Mouse (Mus musculus) bone marrow macrophage, adult 2 months (primary cell): ENCODE data around the gene Kalrn. TPM values are rescaled to one million over a fixed set of nuclear protein-coding genes. Genes with fewer than 3 reads are reported as not detected.

Source experiments
- H3K27ac ChIP-seq: 2 replicates; pipeline ENCODE4 v1.5.1; 2012; ENCODE audit warnings: low read depth, low read length; ENCODE audit not compliant: insufficient read depth
- H3K4me1 ChIP-seq: 2 replicates; pipeline ENCODE4 v1.6.1; 2012; ENCODE audit warnings: low read length; ENCODE audit not compliant: control insufficient read depth, insufficient read depth
- H3K4me3 ChIP-seq: 2 replicates; pipeline ENCODE4 v1.5.1; 2012; ENCODE audit warnings: mild to moderate bottlenecking, low read length, moderate library complexity; ENCODE audit not compliant: insufficient read depth
- CTCF ChIP-seq: IDR thresholded peaks from 2 replicates; pipeline ENCODE4 v1.5.1; 2012; ENCODE audit warnings: low read depth, mild to moderate bottlenecking, low read length, moderate library complexity
- POLR2A ChIP-seq: IDR thresholded peaks from 2 replicates; pipeline ENCODE4 v1.6.1; 2012; ENCODE audit warnings: mild to moderate bottlenecking, low read depth, low read length, borderline replicate concordance
- polyA plus RNA-seq: library from polyadenylated mRNA; stranded (reverse); fragments of >200 nt; gene quantifications from 2 replicates; pipeline ENCODE4 v1.2.4, GENCODE M21; 2012; ENCODE audit not compliant: missing spikeins, insufficient read depth, insufficient read length

Kalrn gene
- polyA plus RNA-seq, 1 experiment = not detected

- H3K4me1 ChIP-seq = no peaks in the 10 kb centered on the region
- TF ChIP-seq CTCF (no peak), POLR2A (no peak)
Measured at GRCm38 (mm10) chr16:34344895-34345876, 228.1 kb downstream of the Kalrn start.

DNA sequence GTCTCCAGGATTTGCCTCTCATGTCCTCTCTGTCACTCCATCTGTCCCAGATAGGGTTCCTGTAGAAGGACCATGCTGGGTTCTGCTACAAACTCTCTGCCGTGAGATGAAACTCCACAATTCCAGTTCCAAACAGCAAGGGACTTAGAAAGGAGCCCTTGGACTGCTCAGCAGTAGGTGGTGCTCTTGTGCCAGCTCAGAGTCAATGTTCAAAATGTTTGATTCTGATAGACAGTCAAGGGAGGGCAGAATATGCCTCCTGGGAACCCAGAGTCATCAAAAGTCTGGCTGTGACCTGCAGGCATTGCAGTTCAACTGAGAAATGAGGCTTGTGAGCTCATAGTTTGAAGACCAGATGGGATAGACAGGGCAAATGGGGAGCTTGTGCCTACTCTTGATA is 229.4 kb downstream of the Kalrn start:
- no peak for TF ChIP-seq POLR2A
- TF ChIP-seq CTCF = no peak
- no peak overlapping the region for H3K27ac ChIP-seq
- no peaks in the 10 kb centered on the region for H3K4me1 ChIP-seq
- no peak overlapping the region for H3K4me3 ChIP-seq

More at GRCm38 (mm10) chr16:34344895-34345876, 228.1 kb downstream of the Kalrn start:
- H3K4me3 ChIP-seq = no peak overlapping the region
- H3K27ac ChIP-seq = no peak overlapping the region

GRCm38 (mm10) chr16:34343161-34343560 is 230.2 kb downstream of the Kalrn start:
- Histone ChIP-seq H3K4me1 (no peaks in the 10 kb centered on the region), H3K27ac (no peak overlapping the region), H3K4me3 (no peak overlapping the region)
- TF ChIP-seq POLR2A (no peak), CTCF (no peak)

GRCm38 (mm10) chr16:34342369-34343160 is 230.8 kb downstream of the Kalrn start:
- no peak overlapping the region for H3K27ac ChIP-seq
- TF ChIP-seq CTCF (no peak), POLR2A (no peak)
- H3K4me3 ChIP-seq = no peak overlapping the region
- H3K4me1 ChIP-seq = no peaks in the 10 kb centered on the region

GRCm38 (mm10) chr16:34334919-34335318 is 238.4 kb downstream of the Kalrn start:
- no peak overlapping the region for H3K27ac ChIP-seq
- no peak for TF ChIP-seq POLR2A
- TF ChIP-seq CTCF = no peak
- H3K4me3 ChIP-seq = no peak overlapping the region
- no peaks in the 10 kb centered on the region for H3K4me1 ChIP-seq

GRCm38 (mm10) chr16:34331630-34332029 is 241.7 kb downstream of the Kalrn start:
- no peaks in the 10 kb centered on the region for H3K4me1 ChIP-seq
- H3K27ac ChIP-seq = no peak overlapping the region
- no peak overlapping the region for H3K4me3 ChIP-seq
- TF ChIP-seq CTCF (no peak), POLR2A (no peak)

DNA sequence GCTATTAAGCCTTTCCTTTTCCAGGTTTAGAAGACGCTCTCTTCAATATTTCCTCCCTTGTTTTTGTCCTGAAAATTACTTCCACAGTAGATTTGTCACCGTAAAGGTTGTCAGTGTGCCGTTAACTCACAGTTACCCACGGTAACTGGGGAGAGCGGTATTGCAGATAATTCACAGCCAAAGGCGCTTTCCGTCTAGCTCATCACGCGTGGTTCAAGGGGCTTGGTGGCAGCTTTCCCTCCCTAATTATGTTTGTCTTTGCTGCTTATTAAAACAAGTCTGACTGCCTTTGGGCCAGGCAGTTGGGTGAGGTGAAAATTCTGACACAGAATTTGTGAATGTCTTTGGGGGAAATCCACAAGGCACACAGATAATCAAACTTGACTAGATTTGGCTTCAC is 243.5 kb downstream of the Kalrn start:
- H3K4me1 ChIP-seq = no peaks in the 10 kb centered on the region
- H3K4me3 ChIP-seq = no peak overlapping the region
- no peak overlapping the region for H3K27ac ChIP-seq
- no peak for TF ChIP-seq CTCF
- TF ChIP-seq POLR2A = no peak

DNA sequence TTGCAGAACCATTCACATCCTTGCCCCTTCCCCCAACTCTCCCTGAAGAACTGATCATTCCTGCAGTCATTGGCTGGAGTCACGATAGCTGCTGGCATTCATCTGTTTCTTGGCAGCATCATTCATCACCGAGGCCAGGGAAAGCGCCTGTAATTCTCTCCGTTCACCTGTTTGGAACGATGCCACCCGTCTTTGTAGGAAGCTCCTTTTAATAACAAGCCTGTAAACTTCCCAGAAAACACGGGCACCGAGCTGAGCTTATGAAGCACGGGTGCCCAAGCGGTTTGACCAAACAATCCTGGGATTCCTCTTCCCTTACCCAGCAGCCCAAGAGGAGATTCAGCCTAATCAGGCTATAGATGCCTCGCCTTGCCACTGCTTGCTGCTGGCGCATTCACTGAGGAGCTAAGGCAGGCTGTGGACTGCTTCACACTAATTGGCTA is 243.9 kb downstream of the Kalrn start:
- no peak overlapping the region for H3K4me3 ChIP-seq
- H3K27ac ChIP-seq = no peak overlapping the region
- TF ChIP-seq CTCF = no peak
- no peaks in the 10 kb centered on the region for H3K4me1 ChIP-seq

DNA sequence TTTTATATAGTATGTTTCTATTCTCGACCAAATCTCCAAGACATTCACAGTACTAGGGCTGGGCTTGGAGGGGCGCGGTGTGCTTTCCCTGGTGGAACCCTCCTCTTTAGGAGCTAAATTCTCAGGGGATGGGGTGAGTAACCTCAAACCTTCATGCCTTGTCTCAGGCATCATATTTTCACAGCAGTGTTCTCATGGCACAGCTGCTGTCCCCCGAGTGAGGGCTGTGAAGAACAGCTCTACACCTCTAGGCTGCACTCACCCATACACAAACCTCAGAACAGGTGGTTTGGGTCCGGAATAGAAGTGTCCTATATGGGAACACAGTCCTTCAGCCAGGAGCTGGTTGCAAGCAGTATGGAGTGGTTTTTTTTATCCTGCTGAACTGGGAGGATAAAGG is 245.4 kb downstream of the Kalrn start:
- no peak overlapping the region for H3K4me3 ChIP-seq
- no peaks in the 10 kb centered on the region for H3K4me1 ChIP-seq
- no peak overlapping the region for H3K27ac ChIP-seq
- TF ChIP-seq CTCF (no peak), POLR2A (no peak)

DNA sequence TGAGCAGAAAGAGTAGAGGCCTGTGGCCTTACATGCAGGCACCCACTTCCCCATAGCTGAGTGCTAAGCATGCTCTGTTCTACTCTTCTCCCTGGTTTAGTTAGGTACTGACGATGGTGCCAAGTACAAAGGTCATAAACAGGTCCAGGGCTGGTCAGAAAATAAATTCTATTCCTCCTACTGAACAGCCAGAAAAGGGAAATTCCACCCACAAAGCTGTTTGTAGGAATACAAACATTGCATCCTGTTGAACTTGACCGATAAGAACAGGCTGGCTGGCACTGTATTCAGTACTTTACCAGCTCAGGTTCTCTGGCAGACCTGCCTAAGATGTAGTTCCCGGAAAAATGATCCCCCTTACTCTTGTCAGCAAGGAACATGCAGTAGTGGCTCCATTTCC is 247.5 kb downstream of the Kalrn start:
- no peak overlapping the region for H3K27ac ChIP-seq
- no peak overlapping the region for H3K4me3 ChIP-seq
- no peaks in the 10 kb centered on the region for H3K4me1 ChIP-seq
- no peak for TF ChIP-seq POLR2A
- no peak for TF ChIP-seq CTCF
